Mouse (Mus musculus): ENCODE data around the gene Smchd1.
A peak's percentile ranks its signal among the peaks of the same experiment; 100 is the strongest.
"Not testable (repeated sequence)": the region's sequence is repeated elsewhere in the genome, so short reads cannot be mapped to it uniquely, and the experiment has no call there.

The Smchd1 gene

DNA sequence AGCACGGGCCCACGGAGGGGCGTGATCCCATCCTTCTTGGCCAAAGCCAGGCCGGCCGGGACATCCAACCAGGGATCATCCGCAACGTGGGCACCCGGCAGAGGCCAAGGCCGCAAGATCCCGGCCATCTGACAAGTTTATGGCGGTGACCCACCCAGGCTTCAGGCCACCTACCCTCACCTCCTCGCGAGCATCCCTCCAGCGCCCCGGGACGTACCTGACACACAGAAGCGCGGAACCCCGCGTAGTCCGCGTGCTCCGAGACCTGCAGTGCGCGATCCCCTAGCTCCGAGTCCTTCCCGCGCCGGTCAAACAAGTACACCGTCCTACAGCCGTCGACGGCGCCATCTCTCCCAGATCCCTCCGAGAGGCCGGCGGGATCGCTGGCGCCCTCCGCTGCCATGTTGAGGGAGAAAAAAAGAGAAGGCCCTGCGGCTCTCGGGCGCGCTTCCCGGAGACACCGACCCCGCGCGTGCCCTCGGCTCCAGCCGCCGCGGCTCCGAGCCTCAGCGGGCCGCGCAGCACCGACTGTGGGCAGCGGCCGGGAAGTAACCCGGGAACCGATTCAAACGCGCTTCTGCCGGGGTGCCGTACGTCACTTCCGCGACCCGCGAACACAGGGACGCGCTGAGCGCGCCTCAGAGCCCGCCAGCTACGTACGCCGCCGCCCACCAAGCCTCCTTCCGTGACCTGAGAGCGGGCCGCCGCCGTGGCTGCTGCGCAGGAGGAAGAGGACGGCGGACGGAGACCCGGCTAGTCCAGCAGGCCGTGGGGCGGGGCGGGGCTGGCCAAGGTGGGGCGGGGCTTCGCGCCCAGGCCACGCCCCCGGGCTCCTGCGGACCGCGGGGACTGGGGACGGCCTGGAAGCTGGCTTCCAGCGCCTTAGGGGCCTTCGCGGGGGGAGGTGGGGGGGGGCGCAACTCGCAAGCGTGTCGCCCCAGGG, at the start of gene Smchd1:
Smchd1 (minus strand) TSS at position 582 of the 943 bp plus-strand sequence.
- DNase-seq (ENCODE audit: low read depth, low spot score), result peak; percentile 60

DNA sequence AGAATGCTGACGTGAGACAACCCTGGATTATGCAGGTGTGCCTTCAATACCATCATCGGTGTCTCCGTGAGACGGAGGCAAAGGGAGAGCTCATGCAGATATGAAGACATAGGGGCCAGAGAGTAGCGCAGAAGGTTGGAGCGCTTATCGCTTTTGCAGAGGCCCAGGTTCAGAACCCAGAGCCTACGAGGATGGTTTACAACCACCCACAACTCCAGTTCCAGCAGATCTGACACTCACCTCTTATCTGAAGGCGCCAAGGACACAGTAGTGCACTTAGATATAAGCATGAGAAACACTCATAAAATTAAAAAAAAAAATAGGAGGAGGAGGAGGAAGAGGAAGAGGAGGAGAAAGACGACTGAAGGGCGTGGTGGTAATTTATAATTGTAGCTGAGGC, 35.2 kb upstream of the Smchd1 start:
- no peak for DNase-seq (ENCODE audit: low read depth, low spot score)

DNA sequence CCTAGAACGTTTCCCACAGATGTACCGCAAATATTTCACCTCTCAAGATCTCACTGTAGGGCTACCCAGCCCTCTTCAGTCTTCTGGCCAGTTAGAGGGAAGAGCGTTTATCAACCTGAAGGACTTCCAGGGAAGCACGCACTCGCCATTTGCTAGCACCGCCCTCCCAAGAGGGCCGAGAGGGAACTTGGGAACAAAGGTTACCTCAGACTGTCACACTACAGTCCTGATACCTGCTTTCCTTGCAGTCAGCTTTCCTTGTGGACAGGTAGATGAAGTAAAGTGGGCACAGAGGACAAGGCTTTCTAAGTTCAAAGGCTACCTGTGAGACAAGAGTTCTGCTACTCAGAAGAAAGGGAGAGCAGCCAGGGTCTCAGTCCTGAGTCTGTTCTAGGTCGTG, 31.7 kb upstream of the Smchd1 start:
- no peak for DNase-seq (ENCODE audit: low read depth, low spot score)

DNA sequence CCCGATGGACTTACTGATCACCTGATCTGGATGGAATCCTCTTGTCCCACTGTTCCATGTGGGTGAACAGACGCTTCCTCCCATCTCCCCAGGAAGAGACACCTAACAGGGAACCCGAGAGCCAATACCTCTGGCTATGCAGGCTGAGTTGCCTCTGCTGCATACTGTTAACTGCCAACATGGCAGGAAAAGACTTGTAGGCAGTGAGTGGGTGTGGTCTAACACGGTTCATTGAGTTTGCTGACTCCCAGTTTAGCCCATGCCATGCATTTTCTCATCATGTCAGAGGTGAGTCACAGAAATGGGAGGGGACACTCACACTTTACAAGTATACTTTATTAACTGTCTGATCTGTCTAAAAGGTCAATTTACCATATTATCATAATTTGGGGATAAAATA, 20.6 kb upstream of the Smchd1 start:
- DNase-seq (ENCODE audit: low read depth, low spot score), result no peak

DNA sequence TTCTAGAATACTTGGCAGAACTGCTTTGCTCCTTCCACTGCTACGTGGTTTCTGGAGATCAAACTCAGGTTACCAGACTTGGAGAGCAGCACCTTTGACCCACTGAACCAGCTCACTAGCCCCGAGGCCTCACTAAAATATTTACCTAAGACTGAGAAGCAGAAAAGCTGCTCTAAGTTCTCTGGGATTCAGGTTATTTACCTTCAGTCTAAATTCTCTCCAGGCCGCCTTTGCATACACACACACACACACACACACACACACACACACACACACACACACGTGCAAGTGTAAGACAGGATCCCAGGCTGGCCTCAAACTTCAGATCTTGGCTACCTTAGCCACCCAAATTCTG, 16.2 kb upstream of the Smchd1 start:
- no peak for DNase-seq (ENCODE audit: low read depth, low spot score)

DNA sequence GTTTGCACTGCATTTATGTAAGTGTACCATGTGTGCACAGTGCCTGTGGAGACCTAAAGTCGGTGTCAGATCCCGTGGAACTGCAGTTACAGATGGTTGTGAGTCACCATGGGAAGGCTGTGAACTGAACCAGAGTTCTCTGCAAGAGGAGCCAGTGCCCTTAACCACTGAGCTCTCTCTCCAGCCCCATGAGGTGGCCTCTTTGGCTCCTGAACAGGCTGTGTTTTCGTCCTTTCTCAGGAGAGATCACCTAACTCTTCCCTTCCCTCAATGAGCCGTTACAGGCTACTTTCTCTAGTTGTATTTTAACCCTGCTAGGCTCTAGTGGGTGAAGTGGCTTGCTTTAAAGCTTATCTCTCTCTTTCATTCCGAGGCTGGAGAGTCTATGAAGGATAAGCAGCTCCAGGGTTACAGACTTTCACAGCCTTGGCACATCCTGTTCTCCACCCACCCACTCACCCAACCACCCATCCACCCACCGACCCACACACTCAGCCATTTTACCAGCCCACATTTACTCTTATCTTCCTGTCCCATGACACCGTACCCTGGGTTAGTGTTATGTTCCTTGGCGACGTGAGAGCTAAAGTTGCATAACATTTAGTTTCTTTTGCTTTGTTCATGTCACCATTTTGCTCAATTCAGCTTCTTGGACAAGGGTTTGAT, 15.7 kb upstream of the Smchd1 start:
- no peak for DNase-seq (ENCODE audit: low read depth, low spot score)

DNA sequence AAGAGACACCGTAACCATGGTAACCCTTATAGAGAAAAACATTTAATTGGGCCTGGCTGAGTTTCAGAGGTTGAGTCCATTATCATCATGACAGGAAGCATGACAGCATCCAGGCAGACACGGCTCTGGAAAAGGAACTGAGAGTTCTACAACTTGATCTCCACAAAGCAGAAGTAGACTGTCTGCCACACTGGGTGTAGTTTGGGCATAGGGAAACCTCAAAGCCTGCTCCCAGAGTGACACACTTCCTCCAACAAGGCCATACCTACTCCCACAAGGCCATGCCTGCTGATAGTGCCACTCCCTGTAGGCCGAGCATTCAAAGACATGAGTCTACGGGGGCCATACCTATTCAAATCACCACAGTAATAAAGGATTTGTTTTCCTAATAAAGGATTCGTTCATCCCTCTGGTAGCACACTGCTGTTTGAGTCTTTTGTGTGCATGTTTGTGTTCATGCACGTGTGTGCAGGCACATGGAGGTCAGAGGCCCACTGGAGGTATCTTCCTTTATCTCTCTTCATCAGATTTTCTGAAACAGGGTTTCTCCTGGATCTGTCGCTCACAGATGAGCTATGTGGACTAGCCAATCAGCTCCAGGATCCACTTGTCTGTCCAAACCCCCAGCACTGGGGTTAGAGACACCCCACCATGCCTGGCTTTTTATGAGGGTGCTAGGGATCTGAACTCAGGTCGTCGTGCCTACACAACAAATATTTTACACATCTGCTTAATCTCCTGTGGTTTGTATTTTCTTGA, 14.7 kb upstream of the Smchd1 start:
- DNase-seq (ENCODE audit: low read depth, low spot score), result no peak

DNA sequence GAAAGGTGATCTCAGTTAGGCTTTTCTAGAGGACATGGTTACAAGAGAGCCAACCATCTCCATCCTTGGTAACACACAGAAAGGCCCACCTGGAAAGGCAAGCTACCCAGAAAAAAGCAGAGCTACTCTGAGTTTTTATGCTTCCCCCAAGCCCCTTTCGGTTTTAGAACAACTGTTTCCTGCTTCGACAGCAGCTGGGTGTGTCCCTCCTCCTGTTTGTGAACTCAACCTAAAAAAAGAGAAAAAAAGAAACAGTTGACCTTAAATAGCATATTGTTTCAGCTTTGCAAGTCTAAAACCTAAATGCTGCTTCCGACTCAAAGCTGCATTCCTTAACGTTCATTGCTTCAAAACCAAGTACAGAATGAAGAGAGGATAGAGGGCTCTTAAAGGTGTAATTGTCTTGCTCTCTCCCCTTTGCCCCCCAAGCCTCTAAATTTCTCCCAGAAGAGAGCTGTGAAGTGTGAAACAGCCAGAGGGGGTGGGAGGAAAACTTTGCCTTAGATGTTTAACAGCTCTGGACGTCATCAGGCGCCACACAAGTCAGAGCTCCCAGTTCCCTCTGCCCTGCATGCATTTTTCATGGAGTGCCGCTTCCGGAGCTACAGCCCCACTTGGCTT, 11.2 kb upstream of the Smchd1 start:
- DNase-seq (ENCODE audit: low read depth, low spot score), result no peak

DNA sequence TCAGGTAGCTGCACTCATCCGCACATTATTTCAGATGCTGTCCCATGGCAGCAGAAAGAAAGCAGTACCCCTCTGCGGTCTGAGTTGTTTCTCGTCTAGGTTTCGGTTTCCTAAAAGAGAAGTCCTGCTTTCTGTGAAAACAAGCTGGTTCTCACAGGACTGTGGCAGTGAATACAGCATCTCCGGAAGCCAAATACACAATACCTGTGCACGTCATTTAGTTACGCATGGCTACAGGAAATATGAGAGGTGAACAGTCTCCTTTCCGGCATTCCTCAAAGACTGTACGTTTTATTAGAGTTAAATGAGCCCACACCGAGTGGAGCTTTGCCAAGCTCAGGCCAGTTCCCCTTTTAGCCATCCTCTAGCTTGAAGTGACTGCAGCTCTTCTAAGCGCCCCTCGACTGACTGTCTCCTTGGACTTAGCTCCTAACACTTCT, 10.7 kb upstream of the Smchd1 start:
- DNase-seq (ENCODE audit: low read depth, low spot score), result no peak

DNA sequence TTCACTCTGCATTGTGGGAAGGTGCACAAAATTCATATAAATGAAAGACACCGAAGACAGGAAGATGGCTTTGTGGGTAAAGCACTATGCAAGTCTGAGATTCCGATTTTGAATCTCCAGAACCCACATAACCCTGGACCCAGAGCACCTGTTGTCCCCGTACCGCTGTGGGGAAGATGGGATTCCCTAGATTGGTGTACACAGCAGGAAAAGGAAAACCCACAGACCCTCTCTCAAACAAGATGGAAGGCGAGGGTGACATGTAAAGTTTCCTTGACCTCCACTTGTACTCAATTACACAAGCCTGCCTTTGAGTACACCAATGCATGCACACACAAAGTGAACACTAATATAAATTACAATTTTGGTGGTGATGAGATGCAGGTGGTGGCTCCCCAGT, 9.6 kb upstream of the Smchd1 start:
- no peak for DNase-seq (ENCODE audit: low read depth, low spot score)

DNA sequence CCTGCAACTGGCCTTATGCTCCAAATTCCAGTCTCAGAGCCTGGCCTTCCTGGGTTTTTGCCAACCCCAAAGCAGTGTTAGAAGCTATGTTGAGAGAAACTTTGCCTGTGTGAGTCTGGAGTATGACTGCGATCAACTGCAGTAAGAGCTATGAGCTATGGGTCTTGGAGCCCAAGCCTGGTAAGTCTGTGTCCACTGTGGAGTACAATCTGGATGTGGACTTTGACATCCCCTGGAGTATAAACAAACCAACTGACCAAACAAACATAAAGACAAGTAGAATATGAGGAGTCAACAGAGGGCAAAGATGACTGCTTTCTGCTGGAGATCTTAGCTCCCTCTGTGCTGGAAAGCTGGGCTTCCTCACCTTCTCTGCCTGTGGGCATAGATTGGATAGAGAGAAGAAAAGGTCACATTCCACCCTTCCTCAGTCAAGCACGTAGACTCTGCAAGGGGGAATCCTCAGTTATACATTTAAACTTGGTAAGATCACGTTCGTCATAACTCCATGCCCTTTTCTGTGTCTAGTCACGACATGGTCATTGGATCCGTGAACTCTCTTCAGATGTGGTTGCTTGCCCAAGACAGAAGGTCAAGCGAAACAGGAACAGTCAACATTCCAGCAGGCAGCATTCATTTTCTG, 8.4 kb upstream of the Smchd1 start:
- no peak for DNase-seq (ENCODE audit: low read depth, low spot score)

DNA sequence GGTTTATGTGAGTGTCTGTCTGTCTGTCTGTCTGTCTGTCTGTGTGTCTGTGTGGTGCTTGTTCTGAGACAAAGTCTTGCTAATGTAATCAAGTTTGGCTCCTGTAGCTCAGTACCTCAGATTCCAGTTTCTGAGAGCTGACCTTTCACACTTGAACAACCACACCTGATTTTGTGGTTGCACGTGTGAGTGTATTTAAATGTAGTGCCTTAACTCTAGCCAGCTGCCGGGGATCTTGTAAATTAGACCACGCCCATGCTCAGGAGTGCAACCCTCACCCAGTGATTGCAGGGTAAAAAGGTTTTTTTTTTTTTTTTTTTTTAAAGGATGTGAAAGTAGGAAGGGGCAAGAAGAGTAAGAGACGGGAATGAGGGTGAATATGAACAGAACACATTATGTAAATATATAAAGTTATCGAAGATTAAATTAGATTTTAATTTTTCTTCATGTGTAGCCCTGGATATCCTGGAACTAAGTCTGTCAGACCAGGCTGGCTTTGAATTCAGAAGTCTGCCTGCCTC, 4.3 kb upstream of the Smchd1 start:
- DNase-seq (ENCODE audit: low read depth, low spot score), result no peak

DNA sequence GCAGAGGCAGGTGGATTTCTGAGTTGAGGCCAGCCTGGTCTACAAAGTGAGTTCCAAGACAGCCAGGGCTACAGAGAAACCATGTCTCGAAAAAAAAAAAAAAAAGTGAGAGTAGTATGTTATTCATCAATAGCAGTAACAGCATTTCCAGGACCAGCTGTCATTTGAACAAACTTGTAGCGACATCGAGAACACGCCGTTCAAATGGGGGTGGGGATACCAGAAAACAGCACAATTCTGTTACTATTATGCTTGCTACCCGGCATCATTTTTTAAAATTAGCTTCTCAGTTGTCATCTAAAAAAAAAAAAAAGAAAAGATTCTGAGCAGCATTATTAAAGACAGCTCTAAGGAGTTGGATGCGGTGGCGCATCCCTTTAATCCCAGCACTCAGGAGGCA, 2.3 kb upstream of the Smchd1 start:
- no peak for DNase-seq (ENCODE audit: low read depth, low spot score)

DNA sequence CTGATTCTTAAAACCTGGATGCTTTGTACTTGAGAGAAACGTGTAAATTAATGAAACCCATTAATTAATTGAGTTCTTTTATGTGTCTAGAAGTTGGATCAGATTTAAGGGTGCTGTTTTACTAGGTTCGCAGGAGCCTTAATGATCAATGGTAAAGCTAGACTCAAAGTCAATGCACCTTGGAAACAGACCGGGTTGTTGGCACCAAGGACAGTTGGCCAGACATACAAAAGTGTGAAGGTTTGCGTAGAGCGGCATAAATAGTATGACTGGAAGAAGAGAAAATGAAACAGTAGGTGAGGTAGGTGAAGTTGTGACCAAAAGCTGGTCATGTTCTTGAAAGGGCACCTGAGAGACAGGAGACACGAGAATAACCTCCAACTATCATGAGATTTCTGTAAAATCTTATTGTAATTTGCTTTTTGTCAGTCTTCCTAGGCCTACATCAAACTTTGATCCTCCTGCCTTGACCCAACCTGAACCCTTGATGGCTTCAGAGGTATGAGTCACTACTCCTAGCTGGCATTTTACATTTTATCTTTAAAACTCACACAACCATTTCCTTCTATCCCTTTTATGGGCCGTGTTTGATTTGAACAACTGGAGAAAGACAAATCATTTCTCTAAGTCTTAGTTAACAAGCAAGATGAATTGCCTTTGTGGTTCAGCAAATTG, 1.3 kb upstream of the Smchd1 start:
- DNase-seq (ENCODE audit: low read depth, low spot score), result no peak

DNA sequence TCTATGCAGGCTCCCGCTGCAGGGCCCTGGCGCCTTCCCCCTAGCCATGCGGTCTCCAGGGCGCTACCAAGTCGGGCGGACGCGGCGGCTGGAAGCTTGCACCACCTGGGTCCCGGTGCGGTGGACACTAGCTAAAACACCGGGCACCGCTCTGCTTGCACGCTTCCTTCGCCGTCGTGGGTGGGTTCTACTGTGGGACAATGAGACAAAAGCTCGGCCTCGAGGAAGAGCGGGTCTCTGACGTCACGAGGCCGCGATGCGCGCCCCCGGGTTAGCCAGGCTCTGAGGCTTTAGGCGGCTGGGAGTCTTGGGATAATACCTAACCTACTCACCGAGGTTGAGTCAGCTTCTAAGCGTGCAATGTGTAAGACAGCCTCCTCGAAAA, 554 bp upstream of the Smchd1 start:
- peak; percentile 29 for DNase-seq (ENCODE audit: low read depth, low spot score)

DNA sequence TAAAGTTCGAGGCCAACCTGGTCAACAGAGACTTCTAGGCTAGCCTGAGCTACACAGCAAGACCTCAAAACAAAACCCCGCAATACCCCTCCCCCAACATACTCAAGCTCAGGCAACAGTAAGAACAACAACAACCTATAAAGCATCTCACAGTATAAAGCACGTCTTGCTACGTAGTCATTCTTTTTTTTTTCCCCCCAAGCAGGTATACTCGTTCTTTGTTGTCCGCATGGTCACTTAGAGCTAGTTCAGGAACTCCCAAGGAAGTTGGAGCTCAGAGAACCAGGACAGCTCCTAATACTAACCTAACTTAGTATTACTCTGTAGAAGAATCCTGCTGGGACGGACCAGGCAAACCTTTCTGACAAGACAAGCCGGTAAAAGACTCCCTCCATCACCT, 1.0 kb downstream of the Smchd1 start:
- DNase-seq (ENCODE audit: low read depth, low spot score), result no peak

DNA sequence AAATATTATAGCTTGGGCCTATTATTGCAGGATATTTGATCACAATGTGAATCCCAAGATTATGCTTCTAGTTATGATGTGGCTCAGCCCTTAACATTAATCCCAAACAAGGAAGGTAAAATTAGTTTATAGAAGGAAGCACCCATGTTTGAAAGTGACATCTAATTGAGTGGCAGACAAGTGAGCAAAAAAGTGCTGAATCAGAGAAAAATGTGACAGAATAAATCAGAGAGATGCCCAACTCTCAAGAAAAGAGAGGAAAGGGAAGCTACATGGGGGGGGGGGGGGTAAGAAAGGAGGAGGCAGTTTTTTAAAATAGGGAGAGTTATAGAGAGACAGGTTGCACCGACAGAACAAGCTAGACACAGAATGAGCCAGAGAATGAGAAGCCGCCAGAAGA, 3.9 kb downstream of the Smchd1 start:
- no peak for DNase-seq (ENCODE audit: low read depth, low spot score)

DNA sequence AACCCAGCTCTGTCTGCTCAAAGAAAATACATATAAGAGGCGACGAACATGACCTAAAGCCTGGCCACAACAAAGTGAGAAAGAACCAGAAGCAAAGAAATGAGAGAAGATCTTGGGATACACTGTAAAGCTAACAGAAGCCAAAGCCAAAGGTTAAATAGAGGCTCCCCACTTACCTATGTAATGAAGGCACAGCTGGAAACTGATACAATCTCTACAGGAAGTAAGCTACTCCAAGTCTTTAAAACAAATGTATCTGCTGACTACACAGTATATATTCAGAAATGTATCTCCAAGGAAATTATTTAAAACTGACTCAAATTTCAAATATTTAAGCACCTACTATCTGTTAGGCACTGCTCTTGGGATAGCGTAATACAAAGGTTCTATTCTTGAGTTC, 14.8 kb downstream of the Smchd1 start:
- no peak for DNase-seq (ENCODE audit: low read depth, low spot score)

DNA sequence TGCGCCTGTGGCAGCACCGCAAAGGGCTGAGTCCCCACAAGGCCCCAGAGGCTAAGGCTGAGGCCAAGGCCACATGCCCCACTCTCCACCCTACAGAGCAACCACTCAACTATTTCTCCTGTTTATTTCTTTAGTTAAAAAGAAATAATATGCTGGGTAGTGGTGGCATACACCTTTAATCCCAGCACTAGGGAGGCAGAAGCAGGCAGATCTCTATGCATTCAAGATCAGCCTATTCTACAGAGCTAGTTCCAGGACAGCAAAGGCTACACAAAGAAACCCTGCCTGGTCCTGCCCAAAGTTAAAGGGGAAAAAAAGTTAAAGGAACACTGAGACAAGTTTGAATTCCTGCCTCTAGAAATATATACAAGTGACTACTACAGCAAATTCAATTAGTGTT, 15.3 kb downstream of the Smchd1 start, which contains the start of gene Gm4707:
Gm4707 (minus strand) TSS at position 101 of the 400 bp plus-strand sequence.
- no peak for DNase-seq (ENCODE audit: low read depth, low spot score)

DNA sequence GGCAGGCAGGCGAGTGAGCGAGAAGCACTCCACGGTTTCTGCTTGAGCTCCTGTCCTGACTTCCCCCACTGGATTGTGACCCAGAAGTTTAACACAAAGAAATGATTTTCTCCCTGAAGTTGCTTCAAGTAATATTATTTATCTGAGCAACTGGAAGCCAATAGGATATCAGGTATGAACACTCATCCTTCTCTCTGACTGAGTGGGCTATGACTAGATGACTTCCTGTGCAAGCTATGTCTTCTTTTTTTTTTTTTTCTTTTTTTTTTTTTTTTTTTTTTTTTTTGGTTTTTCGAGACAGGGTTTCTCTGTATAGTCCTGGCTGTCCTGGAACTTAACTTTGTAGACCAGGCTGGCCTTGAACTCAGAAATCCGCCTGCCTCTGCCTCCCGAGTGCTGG, 17.8 kb downstream of the Smchd1 start:
- not testable (repeated sequence) for DNase-seq (ENCODE audit: low read depth, low spot score)

DNA sequence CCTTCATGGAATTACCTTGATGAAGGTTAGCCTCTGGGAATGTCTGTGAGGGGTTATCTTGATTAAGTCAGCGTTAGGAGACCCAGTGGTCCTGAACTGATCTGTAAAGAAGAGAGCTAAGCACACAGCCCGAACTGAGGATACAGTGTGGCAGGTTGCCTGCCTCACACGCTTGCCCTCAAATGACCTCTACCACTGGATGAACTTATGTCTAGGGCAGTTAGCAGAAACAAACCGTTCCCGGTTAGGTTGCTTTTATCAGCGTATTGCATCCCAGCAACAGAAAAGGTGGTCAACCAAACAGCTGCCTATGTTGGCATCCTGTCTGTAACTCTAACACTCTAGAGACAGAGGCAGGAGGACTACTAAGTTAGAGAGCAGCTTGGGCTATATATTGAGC, 30.0 kb downstream of the Smchd1 start:
- no peak for DNase-seq (ENCODE audit: low read depth, low spot score)
